Mouse (Mus musculus) intestine, embryonic 15.5 days (tissue): Measurements from ENCODE around the gene Tmem120b. TPM values are rescaled to one million over a fixed set of nuclear protein-coding genes. Genes with fewer than 3 reads are reported as not detected.

Experiments used
- ATAC-seq: fragments of 200-750 bp; cut with Nextera tagmentation; 2 replicates; pipeline ENCODE4 v1.8.0; 2017; ENCODE audit warnings: moderate TSS enrichment, moderate library complexity
- H3K27ac ChIP-seq: fragments of 300-500 bp; sonication (generic); 2 replicates; pipeline ENCODE4 v1.5.1; 2015; ENCODE audit warnings: mild to moderate bottlenecking, inconsistent platforms
- H3K27me3 ChIP-seq: fragments of 300-500 bp; sonication (generic); replicated peaks from 2 replicates; pipeline ENCODE4 v1.6.1; 2015; ENCODE audit warnings: inconsistent platforms
- H3K36me3 ChIP-seq: fragments of 300-500 bp; sonication (generic); 2 replicates; pipeline ENCODE4 v1.6.1; 2015; ENCODE audit warnings: inconsistent platforms
- H3K4me1 ChIP-seq: fragments of 300-500 bp; sonication (generic); replicated peaks from 2 replicates; pipeline ENCODE4 v1.6.1; 2015; ENCODE audit warnings: inconsistent platforms
- H3K4me2 ChIP-seq: fragments of 300-500 bp; sonication (generic); replicated peaks from 2 replicates; pipeline ENCODE4 v1.6.1; 2015; ENCODE audit warnings: mild to moderate bottlenecking, inconsistent platforms
- H3K4me3 ChIP-seq: fragments of 300-500 bp; sonication (generic); replicated peaks from 2 replicates; pipeline ENCODE4 v1.5.1; 2015; ENCODE audit warnings: inconsistent platforms
- H3K9ac ChIP-seq: fragments of 300-500 bp; sonication (generic); 2 replicates; pipeline ENCODE4 v1.6.1; 2015; ENCODE audit warnings: inconsistent platforms
- H3K9me3 ChIP-seq: fragments of 300-500 bp; sonication (generic); 2 replicates; pipeline ENCODE4 v1.6.1; 2016; ENCODE audit warnings: inconsistent platforms
- WGBS: fragments of 180-500 bp; shearing (Covaris S2); methylation state at CpG from one replicate; pipeline ENCODE4 v1.1.7; 2015; 5-methylcytosine and 5-hydroxymethylcytosine counted together
- polyA plus RNA-seq: library from polyadenylated mRNA; unstranded; fragments of >200 nt; fragmentation: Nextera tagmentation; extraction: Ambion mirVana; gene quantifications from 2 replicates; pipeline ENCODE4 v1.2.1, GENCODE M21; 2015

Gene Tmem120b
- polyA plus RNA-seq, 1 experiment from 2014 or later: 10.1 TPM

- peaks cover 8% of the 10 kb centered on the region for H3K4me1 ChIP-seq
- no peaks in the 10 kb centered on the region for H3K36me3 ChIP-seq
- H3K4me3 ChIP-seq: no peak overlapping the region
- H3K27me3 ChIP-seq: no peaks in the 10 kb centered on the region
- no peaks in the 10 kb centered on the region for H3K9me3 ChIP-seq
- peak; percentile 44; the same call in 1 of the 2 replicates for ATAC-seq
- 78% methylated on average over 4 of the region's 4 CpGs for WGBS
- H3K27ac ChIP-seq: peak overlapping the region; percentile 46; the same call in 1 of the 2 replicates
- no peak overlapping the region for H3K4me2 ChIP-seq
- H3K9ac ChIP-seq: no peak overlapping the region
Observed at GRCm38 (mm10) chr5:123035089-123035488, 33.1 kb upstream of the Tmem120b start.

- H3K4me2 ChIP-seq: no peak overlapping the region; the same call in 1 of the 2 replicates
- H3K4me3 ChIP-seq: no peak overlapping the region
- 23% methylated on average over 6 of the region's 6 CpGs for WGBS
- peak; percentile 86 for ATAC-seq
- H3K9me3 ChIP-seq: no peaks in the 10 kb centered on the region
- peak overlapping the region; percentile 46; the same call in 1 of the 2 replicates for H3K27ac ChIP-seq
- H3K36me3 ChIP-seq: no peaks in the 10 kb centered on the region
- H3K9ac ChIP-seq: no peak overlapping the region
- no peaks in the 10 kb centered on the region for H3K27me3 ChIP-seq
- H3K4me1 ChIP-seq: peaks cover 8% of the 10 kb centered on the region
Observed at GRCm38 (mm10) chr5:123035564-123035963, 32.7 kb upstream of the Tmem120b start.

- no peak overlapping the region for H3K4me3 ChIP-seq
- no peaks in the 10 kb centered on the region for H3K9me3 ChIP-seq
- 87% methylated on average over 5 of the region's 5 CpGs for WGBS
- no peaks in the 10 kb centered on the region for H3K27me3 ChIP-seq
- H3K27ac ChIP-seq: no peak overlapping the region
- no peak overlapping the region for H3K9ac ChIP-seq
- no peaks in the 10 kb centered on the region for H3K36me3 ChIP-seq
- H3K4me2 ChIP-seq: no peak overlapping the region
- H3K4me1 ChIP-seq: peaks cover 8% of the 10 kb centered on the region
- ATAC-seq: no peak
Observed at GRCm38 (mm10) chr5:123038115-123038514, 30.1 kb upstream of the Tmem120b start.

GRCm38 (mm10) chr5:123039120-123039752 is 29.0 kb upstream of the Tmem120b start:
- Histone ChIP-seq H3K4me2 (peak overlapping the region; percentile 79), H3K9me3 (no peaks in the 10 kb centered on the region), H3K4me3 (peak overlapping the region; percentile 34), H3K9ac (peak overlapping the region; percentile 36), H3K36me3 (no peaks in the 10 kb centered on the region), H3K27ac (no peak overlapping the region), H3K4me1 (peaks cover 8% of the 10 kb centered on the region), H3K27me3 (no peaks in the 10 kb centered on the region)
- ATAC-seq: peak; percentile 79
- 5% methylated on average over 25 of the region's 25 CpGs for WGBS

- no peak overlapping the region for H3K4me2 ChIP-seq
- no peak overlapping the region for H3K9ac ChIP-seq
- no peak for ATAC-seq
- peak overlapping the region; percentile 13; the same call in 1 of the 2 replicates for H3K27ac ChIP-seq
- H3K4me1 ChIP-seq: peaks cover 8% of the 10 kb centered on the region
- no peaks in the 10 kb centered on the region for H3K36me3 ChIP-seq
- no peak overlapping the region for H3K4me3 ChIP-seq
- H3K27me3 ChIP-seq: no peaks in the 10 kb centered on the region
- H3K9me3 ChIP-seq: no peaks in the 10 kb centered on the region
- WGBS: 52% methylated on average over 7 of the region's 7 CpGs
Observed at GRCm38 (mm10) chr5:123040796-123041195, 27.4 kb upstream of the Tmem120b start.

GRCm38 (mm10) chr5:123043856-123044255 is 24.4 kb upstream of the Tmem120b start:
- Histone ChIP-seq H3K9ac (no peak overlapping the region), H3K27ac (no peak overlapping the region), H3K9me3 (no peaks in the 10 kb centered on the region), H3K4me2 (no peak overlapping the region), H3K27me3 (no peaks in the 10 kb centered on the region), H3K36me3 (no peaks in the 10 kb centered on the region), H3K4me1 (no peaks in the 10 kb centered on the region; the same call in 1 of the 2 replicates), H3K4me3 (no peak overlapping the region)
- ATAC-seq: no peak
- WGBS: 26% methylated on average over 7 of the region's 7 CpGs

GRCm38 (mm10) chr5:123045561-123046295 is 22.5 kb upstream of the Tmem120b start:
- H3K4me3 ChIP-seq: no peak overlapping the region
- no peak overlapping the region for H3K4me2 ChIP-seq
- H3K27ac ChIP-seq: no peak overlapping the region
- no peaks in the 10 kb centered on the region for H3K9me3 ChIP-seq
- peaks cover 4% of the 10 kb centered on the region; the same call in 1 of the 2 replicates for H3K4me1 ChIP-seq
- H3K9ac ChIP-seq: no peak overlapping the region
- ATAC-seq: 0 out of 2 replicates have a peak, but pooled peaks have one; percentile 44
- H3K36me3 ChIP-seq: no peaks in the 10 kb centered on the region
- no peaks in the 10 kb centered on the region for H3K27me3 ChIP-seq
- 27% methylated on average over 9 of the region's 9 CpGs for WGBS

GRCm38 (mm10) chr5:123046916-123047315 is 21.3 kb upstream of the Tmem120b start, which contains the start of gene Morn3:
Morn3 (minus strand) TSS chr5:123047016.
- H3K27me3 ChIP-seq: no peaks in the 10 kb centered on the region
- H3K4me2 ChIP-seq: no peak within 1 kb of the TSS
- no peak within 1 kb of the TSS for H3K9ac ChIP-seq
- no peak within 1 kb of the TSS for H3K4me3 ChIP-seq
- H3K9me3 ChIP-seq: no peaks in the 10 kb centered on the region
- H3K36me3 ChIP-seq: no peaks in the 10 kb centered on the region
- H3K4me1 ChIP-seq: peaks cover 4% of the 10 kb centered on the region; the same call in 1 of the 2 replicates
- no peak within 1 kb of the TSS for H3K27ac ChIP-seq
- no peak for ATAC-seq
- 87% methylated on average over 3 of the region's 3 CpGs for WGBS

GRCm38 (mm10) chr5:123049271-123049670 is 18.9 kb upstream of the Tmem120b start:
- Histone ChIP-seq H3K4me2 (peak overlapping the region; percentile 49), H3K27ac (no peak overlapping the region), H3K4me3 (no peak overlapping the region; the same call in 1 of the 2 replicates), H3K4me1 (peaks cover 4% of the 10 kb centered on the region; the same call in 1 of the 2 replicates), H3K9me3 (no peaks in the 10 kb centered on the region), H3K9ac (no peak overlapping the region; the same call in 1 of the 2 replicates), H3K36me3 (no peaks in the 10 kb centered on the region), H3K27me3 (no peaks in the 10 kb centered on the region)
- peak; percentile 62; the same call in 1 of the 2 replicates for ATAC-seq
- WGBS: 4% methylated on average over 12 of the region's 12 CpGs

- ATAC-seq: no peak
- H3K9me3 ChIP-seq: no peaks in the 10 kb centered on the region
- WGBS: 85% methylated on average over 9 of the region's 9 CpGs
- H3K27ac ChIP-seq: no peak overlapping the region
- H3K9ac ChIP-seq: no peak overlapping the region; the same call in 1 of the 2 replicates
- no peaks in the 10 kb centered on the region for H3K36me3 ChIP-seq
- no peaks in the 10 kb centered on the region for H3K27me3 ChIP-seq
- peaks cover 4% of the 10 kb centered on the region; the same call in 1 of the 2 replicates for H3K4me1 ChIP-seq
- no peak overlapping the region for H3K4me3 ChIP-seq
- H3K4me2 ChIP-seq: no peak overlapping the region
Observed at GRCm38 (mm10) chr5:123050918-123051317, 17.3 kb upstream of the Tmem120b start.

- H3K4me1 ChIP-seq: peaks cover 4% of the 10 kb centered on the region; the same call in 1 of the 2 replicates
- no peaks in the 10 kb centered on the region for H3K36me3 ChIP-seq
- no peaks in the 10 kb centered on the region for H3K9me3 ChIP-seq
- H3K27me3 ChIP-seq: no peaks in the 10 kb centered on the region
- no peak overlapping the region for H3K9ac ChIP-seq
- WGBS: 79% methylated on average over 5 of the region's 5 CpGs
- ATAC-seq: no peak
- H3K4me3 ChIP-seq: no peak overlapping the region
- no peak overlapping the region for H3K27ac ChIP-seq
- H3K4me2 ChIP-seq: no peak overlapping the region
Observed at GRCm38 (mm10) chr5:123051736-123052135, 16.5 kb upstream of the Tmem120b start.
